Mouse (Mus musculus): ENCODE results near the gene Sema3g.

- no peak for TF ChIP-seq CTCF (IDR thresholded peaks at IDR 0.05; ENCODE audit: control insufficient read depth, insufficient read depth, insufficient read length)
- no peak for TF ChIP-seq USF1 (IDR thresholded peaks at IDR 0.05; ENCODE audit: low read depth)
- no peak for TF ChIP-seq FOSL1 (IDR thresholded peaks at IDR 0.05; ENCODE audit: insufficient read depth, low read length, poor library complexity, severe bottlenecking)
- TF ChIP-seq MYOD1 (IDR thresholded peaks at IDR 0.05; ENCODE audit: control insufficient read depth, insufficient read length, low read depth), result no peak
- TF ChIP-seq MAX (IDR thresholded peaks at IDR 0.05), result no peak
- no peak for TF ChIP-seq CEBPB (IDR thresholded peaks at IDR 0.05; ENCODE audit: low read depth)
- TF ChIP-seq MYOG (IDR thresholded peaks at IDR 0.05; ENCODE audit: control insufficient read depth, extremely low read depth, insufficient read length), result no peak
Observed at GRCm38 (mm10) chr14:31244777-31245176, 27.1 kb downstream of the Sema3g start.
